Mouse (Mus musculus): ENCODE data around the gene Llgl2.

The Llgl2 gene

DNA sequence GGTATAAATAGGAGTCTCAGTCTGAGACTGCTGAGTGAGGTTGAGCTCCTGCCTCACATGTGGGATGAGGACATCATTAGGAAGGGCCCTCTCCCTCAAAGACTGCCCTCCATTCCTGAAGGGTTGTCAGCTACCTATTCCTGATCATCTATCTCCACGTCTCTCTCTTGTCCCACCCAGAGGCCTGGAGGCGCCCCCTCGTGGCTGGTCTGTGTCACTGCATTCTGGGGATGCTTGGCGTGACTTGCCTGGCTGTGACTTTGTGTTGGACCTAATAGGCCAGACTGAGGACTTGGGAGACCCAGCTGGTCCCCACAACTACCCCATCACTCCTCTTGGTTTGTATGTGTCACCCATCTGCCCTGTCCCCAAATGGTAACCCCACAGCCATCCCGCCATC is 57.2 kb downstream of the Llgl2 start:
- peak in 1 of 2 experiments; percentile 26 for DNase-seq

DNA sequence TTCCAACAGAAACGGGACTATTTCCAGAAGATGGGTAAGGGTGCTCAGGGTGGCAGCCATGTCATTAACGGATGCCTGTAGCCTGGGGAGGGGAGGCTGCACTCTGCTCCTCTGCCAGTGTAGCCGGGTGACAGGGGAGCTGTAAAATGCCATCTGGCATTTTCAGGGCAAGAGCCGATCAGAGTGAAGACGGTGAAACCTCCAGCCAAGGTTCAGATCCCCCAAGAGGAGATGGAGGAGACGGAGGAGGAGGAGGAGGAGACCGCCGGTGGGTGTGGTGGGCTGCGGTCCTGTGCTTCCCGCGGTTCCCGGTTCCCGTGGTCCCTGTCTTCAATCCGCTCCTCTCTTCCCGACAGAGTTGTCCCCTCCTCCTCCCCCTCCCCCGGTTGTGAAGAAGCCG is 59.4 kb downstream of the Llgl2 start:
- DNase-seq, result no peak

DNA sequence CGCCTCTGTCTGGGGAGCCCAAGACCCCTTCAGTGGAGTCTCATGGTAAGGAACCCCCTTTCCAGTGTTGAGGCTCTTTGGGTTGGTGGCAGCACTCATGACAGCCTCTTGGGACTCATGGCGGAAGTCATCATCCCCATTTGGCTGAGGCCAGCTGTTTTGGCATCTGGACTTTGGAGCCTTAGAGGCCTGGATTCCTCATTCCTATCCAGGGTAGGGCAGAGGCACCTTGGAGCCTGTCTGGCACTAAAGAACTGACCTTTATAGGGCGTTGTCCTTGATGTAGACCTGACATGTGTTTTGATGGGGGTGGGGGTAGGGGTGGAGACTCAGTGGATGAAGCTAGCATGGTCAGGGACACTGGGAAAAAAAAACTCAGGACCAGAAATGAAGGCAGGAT is 60.5 kb downstream of the Llgl2 start:
- DNase-seq, result peak in 1 of 2 experiments; percentile 40

DNA sequence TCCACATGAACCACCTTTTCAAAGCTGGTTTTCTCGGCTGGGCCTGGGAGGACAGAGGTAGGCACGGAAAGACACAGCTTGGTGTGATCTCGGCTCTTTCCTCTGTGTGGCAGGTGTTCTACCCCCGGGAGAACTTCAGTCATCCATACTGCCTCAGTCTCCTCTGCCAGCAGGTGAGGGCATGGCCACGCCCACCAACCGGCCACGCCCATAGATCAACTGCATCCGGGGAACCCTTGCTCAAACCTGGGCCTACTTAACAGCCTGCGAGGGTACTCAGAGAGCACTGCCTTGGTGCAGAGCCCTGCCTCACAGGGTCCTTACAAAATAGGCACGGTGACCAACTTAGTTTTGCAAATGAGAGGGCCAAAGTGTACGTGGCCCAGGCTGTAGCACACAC is 61.4 kb downstream of the Llgl2 start:
- DNase-seq, result no peak

DNA sequence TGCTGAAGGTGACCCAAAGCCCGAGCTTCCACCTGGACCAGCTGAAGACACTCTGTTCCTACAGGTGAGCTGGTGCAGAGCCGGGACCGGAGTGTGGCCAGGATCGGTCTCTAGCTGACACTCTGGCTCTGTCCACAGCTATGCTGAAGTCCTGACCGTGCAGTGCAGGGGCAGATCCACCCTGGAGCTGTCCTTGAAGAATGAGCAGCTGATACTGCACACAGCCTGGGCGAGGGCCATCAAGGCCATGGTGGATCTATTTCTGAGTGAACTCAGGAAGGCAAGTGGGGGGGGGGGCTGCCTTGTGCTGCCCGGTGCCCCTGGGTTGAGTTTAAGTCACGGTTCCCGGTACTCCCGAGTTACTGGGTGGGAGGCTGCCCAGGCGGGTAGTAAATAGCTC is 62.6 kb downstream of the Llgl2 start:
- peak in 1 of 2 experiments; percentile 37 for DNase-seq

DNA sequence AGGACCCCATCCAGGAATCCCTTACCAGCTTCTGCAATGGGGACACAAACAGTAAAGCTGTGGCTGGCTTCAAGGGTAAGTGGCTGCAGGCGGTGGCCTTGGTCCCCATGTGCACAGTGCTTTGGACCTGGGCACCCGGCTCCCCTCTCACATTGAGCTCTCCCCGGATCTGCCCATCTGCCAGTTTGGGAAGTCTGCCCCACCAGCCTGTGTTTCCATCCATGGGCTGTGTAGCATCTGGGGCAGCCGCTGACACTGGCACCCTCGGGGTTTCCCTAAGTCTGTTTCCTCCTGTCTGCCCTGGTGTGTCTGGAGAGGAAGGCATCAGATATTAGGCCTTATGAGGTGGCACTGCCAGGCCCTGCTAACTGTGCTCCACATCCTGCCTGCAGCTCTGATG is 64.2 kb downstream of the Llgl2 start:
- peak in 1 of 2 experiments; percentile 36 for DNase-seq

DNA sequence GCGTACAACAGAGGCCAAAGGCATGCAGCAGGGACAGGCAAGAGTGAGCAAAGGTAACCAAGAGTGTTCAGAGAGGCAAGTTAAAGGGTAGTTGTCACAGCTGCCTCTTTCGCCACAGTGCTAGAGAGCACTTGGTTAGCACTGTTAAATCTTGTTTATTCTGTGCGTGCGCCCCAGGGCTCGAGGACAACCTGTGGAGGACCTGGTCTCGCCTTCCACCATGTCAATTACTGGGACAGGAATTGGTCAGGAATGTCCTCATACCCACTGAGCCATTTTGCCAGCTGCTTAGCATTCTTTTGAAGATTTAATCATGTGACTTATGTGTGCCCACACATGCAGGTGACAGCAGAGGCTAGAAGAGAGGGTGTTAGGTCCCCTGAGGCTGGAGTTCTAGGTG is 65.3 kb downstream of the Llgl2 start:
- DNase-seq, result no peak

DNA sequence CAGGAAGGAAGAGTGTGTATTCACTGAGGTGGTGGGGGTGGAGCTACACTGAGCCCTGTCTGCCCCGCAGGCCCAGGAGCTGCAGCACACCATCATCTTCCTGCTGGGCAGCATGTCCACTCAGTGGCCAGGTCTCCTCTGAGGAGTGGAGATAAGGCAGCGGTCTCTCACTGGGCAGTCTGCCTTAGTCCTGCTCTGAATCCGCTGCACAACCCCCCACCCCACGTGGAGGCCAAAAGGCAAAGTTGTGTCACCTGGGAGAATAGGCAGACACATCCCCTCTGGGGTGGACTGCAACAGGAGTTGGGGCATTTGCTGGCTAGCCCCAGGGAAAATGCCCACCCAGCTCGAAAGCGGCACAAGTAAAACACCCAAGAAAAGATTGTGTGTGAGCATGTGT is 68.4 kb downstream of the Llgl2 start:
- DNase-seq, result no peak

DNA sequence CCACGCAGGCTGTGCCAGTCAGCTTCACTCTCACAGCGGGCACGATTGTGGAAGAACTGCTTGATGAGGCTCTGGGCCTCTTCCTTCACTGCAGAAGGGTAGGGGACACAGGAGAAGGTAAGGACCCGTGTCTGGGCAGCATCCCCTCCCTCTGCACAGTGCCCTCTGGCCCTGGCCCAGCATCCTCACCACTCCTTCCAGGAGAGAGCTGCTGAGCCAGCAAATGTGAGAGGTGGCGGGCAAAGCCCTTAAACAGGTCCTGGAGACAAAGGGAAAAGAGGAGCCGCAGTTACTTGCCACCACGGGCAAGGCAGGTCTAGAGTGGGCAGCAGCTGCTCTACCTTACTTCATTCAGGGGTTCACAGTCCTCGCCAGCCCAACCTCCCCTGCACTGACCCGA is 69.2 kb downstream of the Llgl2 start:
- peak; percentile 40 to 63 for DNase-seq

DNA sequence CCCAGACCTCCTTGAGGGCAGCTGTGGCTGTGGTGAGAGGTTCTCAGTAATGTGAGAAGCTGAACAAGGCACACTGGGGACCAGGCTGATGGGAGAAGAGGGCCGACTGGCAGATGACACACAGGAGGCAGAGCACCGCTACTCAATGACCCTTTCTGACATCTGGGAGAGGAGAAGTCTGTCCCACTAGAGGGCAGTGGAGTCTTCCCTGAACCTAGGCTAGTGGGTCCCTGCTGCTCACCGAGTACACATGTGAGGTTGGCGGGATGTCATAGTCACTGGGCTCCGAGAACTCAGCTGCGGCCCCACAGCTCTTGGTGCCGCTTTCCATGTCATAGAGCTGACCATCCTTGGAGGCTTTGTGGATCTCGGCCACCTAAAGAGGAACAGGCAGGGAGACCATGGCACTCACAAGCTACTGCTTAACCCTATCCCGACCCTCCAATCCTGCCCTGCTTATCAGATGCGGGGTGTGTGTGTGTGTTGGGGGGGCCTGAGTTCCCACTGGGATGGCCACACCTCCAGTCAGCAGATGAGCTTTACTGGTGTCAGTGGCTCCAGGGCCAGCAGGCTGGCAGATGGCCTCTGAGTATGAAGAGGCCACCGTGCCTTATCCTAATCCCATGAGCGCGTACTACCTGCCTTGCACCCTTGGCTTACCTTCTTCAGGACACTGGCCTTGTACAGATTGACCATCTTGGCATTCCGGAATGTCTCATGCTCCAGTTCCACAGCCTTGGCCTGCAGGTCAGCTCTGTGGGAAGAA is 71.1 kb downstream of the Llgl2 start:
- peak; percentile 58 for DNase-seq

DNA sequence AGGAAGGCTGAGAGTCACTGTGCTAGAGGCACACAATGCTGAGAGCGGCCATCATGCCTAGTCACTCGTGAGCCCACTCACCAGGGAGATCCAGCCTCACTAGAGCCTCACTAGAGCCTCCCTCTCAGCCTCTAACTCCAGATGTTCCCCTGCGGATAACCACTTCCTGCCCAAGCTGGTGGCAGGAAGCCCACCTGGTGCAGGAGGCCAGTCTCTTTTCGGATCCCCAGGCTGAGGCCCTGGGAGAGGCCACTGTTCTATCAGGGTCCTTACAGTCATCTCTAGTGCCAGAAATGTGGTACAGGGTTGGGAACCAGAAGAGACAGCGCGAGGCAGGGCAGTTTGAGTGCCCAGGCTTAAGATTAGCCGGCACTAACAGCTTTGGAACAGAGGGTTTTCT is 74.6 kb downstream of the Llgl2 start:
- no peak for DNase-seq

DNA sequence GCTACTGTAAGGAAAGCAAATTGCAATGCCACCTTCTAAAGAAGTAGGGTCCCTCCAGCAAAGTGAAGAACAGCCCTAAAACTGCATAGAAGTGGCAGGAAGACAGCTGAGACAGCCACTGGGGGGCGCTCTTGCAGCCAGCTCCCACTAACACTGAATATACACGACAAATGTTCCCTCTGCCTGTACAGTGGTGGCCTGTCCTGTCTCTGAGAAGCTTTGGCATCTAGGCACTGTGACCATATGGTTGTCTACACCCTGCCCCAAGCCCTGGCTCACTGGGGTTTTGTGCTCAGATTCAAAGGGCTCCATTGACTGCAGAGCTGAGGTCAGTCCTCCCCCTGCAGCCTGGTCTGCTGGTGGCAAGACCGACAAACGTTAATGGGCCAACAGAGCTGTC is 75.0 kb downstream of the Llgl2 start:
- DNase-seq, result peak; percentile 53 to 62

DNA sequence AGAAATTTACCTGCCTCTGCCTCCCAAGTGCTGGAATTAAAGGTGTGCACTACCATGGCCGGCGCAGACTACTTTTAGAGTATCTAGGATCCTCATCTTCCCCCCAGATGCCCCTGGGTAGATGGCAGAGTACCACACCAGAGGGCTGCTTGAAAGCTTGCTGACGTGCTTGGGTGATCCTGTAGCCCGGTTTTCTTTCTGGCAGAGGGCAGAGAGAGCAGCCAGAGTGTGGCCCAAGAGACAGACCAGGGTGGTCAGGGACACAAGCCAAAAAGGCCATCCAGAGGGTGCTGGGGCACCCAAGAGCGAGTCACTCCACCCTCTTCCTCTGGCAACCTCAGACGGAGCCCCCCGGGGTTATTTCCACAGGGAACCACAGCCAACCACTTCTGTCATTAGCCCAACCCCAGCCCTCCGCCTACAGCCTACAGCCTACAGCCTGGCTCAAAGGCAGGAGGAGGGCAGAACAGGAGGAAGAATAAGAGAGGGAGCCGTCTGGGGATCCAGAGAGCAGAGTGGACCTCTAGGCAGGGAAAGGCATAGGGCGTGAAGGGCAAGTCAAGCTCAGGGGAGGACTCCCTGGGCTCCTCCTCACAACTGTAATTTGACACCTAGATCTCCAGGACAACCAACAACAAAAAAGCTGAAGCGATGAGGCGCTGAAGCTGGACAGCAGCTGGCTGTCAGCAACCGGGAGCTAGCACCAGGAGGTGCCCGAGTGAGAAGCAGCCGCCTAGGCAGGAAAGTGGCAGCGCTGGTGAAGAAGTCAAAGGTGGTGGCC is 75.8 kb downstream of the Llgl2 start, which contains the start of gene Smim5:
Gene Smim5, plus strand, starts transcription at position 481 of the 781 bp plus-strand sequence.
- peak; percentile 71 to 93 for DNase-seq

DNA sequence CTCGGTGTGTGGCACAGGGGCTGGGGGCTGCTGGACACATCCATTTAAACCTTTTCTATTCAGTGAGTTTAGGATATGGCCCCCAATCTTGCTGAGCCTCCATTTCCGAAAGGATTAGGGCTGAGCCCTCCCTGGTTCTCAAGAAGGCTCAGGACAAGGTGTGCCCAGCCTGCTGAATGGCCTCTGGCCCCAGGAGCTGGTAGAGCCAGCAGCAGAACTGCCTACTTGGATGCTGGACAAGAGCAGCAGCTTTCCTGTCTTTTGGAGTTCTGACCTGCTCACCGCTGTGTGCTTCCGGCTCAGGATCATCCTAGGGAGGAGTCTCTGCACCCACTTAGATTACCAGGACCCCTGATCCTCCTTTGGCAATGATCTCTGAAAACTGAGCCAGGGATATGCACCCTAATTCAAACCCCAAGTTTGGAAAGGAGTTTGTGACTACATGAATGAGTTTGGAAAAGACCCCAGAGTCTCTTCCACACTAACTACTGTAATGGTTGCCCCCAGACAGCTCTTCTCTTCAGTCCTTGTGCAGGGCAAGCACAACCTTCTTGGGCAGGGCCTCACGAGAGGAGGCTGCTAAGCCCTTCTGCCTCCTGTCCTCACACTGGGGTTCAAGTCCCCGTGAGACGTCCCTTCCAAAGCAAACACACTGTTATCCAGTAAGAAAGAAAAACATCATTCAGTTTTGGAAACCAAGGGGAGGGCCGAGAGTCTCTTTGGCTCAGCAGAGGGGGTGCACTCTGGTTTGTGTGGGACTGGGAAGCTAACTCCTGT is 76.9 kb downstream of the Llgl2 start:
- peak in 1 of 2 experiments; percentile 69 for DNase-seq

DNA sequence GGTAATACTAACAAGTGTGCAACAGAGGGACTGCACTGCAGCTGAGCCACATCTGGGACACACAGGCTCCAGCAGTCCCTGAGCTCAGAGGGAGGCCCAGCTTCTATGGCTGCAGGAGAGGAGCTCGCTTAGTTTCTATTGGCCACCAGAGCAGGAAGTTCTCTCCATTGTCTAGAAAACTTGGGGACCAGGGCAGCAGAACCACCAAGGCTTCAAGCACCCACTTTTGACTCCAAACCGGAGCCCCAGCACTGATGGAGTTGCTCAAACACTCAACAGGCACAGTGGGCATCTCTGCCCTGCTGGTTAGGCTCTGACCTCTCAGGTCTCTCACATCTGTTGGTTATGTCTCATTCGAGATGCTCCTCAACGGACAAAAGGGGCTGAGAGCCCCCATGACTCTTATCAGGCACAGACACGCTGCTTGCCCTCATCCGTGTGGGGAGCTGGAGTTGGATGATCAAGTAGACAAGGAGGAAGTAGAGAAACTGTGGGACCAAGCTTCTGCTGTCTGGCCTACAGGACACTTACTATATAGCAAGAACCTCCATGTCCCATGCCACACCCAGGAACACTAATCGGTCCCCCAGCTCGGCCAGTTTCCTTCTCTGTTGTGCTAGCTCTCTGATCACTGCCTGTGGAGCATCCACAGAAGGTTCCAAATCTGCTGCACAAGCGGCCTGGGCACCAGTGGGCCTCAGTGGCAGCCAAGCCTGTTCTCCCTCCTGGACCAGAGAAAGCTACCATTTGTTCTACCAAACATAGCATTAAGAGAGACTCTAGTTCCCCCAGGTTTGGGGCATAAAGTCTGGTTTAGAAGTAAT is 77.7 kb downstream of the Llgl2 start:
- no peak for DNase-seq

DNA sequence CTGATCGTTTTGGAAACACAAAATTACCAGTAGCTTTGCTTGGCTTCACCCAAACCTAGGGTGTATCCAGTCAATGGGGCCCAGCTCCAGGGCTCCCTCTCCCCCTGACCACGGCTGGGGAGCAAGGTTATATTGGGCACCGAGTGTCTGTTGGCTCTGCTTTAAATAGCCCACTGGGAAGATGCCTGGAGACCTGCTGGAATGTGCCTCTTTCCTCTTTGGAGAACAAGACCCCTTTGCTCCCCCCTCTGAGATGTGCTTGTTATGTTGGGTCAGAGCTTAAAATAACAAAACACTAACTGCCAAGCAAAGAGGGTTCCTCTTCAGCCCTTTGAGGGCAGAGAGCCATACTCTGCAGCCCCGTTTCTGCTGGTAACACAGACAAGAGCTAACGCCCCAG is 78.3 kb downstream of the Llgl2 start:
- DNase-seq, result no peak

DNA sequence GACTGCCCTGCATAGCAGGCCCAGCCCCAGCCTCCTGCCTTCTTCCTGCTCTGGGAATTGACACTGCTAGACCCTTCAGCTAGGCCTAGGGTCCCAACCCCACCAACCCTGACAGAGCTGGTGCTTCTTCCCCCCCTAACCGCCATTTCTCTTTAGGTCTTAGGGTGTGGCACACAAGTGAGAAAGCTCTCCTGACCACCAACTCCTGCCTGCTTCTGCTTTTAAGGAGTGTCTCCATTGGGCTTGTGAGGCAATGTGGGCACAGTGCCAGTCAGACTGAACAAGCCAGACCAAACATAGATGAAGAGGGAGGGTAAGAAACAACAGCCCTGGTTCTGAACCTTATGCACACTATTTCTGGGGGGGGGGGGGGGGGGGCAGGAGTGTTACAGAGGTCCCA is 79.0 kb downstream of the Llgl2 start:
- peak; percentile 60 to 65 for DNase-seq

DNA sequence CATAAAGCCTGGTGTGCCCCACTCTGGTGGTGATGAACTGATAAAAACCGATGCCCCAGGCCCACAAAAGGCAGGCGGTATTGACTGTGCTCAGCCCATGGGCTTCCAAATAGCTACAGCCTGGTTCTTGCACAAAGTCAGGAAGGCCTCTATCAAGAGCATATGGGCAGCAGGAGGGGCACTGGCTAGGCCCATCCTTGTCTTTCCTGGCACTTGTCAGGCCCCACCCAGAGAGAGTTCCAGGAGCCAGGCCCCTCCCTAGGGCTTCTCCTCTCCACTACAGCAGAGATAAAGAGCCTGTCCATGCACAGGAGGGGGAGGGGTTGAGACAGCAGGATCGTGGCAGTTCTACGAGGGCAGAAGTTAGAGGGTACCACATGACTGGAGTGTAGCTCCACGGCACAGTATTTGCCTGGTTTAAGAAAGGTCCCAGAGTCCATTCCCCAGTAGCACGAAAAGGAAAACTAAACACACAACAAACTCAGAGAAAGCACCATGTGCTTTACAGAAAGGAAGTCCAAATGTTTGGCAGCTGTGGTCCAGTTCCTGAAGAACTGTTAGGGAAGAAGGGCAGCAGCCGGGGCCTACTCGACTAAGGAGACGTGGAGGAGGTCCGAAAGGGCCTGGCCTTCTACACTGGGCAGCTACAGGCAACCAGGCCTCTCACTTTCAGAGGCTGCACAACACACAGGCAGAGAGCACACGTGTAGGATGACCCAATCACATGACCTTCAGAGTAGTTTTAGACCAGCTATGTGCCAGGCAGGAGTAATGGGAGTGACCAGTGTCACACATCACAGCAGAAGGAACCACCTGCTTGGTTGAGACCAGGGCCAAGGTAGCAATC is 79.8 kb downstream of the Llgl2 start:
- no peak for DNase-seq

DNA sequence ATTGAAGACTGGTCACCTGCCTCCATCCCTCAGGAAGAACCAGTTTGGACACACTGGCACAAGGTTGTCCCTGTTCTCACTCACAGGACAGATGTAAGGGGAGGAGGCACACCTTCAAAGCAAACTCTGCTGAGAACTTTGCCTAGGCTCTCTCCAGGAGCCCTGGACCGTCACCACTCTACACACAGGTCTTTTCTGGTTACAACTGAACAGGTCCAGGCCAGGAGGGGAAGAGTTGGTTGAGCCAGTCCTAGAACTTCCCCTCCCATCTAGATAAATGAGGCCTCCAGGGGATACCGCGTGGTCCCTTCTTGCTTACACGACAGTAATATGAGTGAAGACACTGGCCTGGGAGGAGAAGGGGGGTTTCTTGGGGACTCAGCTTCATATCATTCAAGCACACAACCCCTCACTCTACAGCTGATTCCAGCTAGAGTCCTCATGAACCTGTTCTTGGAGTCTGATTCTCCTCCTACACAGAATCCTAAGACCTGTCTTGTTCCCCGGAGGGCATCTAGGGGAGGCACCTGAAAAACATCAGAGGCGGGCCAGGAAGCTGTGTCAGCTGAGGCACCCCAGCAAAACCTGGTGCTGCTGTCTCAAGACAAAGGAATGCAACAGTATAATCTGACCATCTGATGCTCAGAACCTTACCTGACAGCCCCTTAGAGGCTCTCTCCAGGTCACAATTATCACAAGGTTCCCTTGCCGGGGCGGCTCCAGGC is 80.5 kb downstream of the Llgl2 start:
- DNase-seq, result peak in 1 of 2 experiments; percentile 72

Data from kidney, postnatal 25 days (tissue).